Mouse (Mus musculus) gastrocnemius, adult 2 months (tissue): ENCODE measurements around the gene Prkcb. TPM values are rescaled to one million over a fixed set of nuclear protein-coding genes. Genes with fewer than 3 reads are reported as not detected.

Experiments used
- DNase-seq: peaks from one replicate; pipeline ENCODE4 v3.0.0; 2022
- H3K27ac ChIP-seq: fragments of 200-600 bp; 2 replicates; pipeline ENCODE4 v1.8.1; 2022; ENCODE audit warnings: mild to moderate bottlenecking
- H3K4me3 ChIP-seq: fragments of 200-600 bp; 2 replicates; pipeline ENCODE4 v1.8.1; 2022; ENCODE audit warnings: mild to moderate bottlenecking, moderate library complexity
- CTCF ChIP-seq: fragments of 200-600 bp; IDR thresholded peaks from 2 replicates; pipeline ENCODE4 v1.8.1; 2022; ENCODE audit warnings: antibody characterized with exemption, mild to moderate bottlenecking, moderate library complexity
- intact Hi-C: fragments of 180-260 bp; cut with DNase I; formaldehyde crosslinking; loops from one replicate; pipeline ENCODE4 v1.15.1; 2025
- total RNA-seq, 2 experiments: library from RNA; stranded (reverse); gene quantifications; 2 replicates each; pipeline ENCODE4 v1.2.3; 2021

The Prkcb gene
- total RNA-seq, 2 experiments from 2014 or later: 0.54 to 1.1 TPM

GRCm38 (mm10) chr7:122665311-122666049, 376.9 kb downstream of the Prkcb start:
- intact Hi-C loops: no loop called here
- DNase-seq: no peak
- no peak overlapping the region for H3K4me3 ChIP-seq
- H3K27ac ChIP-seq: no peak overlapping the region
- TF ChIP-seq CTCF: no peak

- no peak overlapping the region for H3K27ac ChIP-seq
- intact Hi-C loops: no loop called here
- no peak overlapping the region for H3K4me3 ChIP-seq
- peak; percentile 14 for DNase-seq
- peak; percentile 57 for TF ChIP-seq CTCF
Measured at GRCm38 (mm10) chr7:122667903-122668302, 379.4 kb downstream of the Prkcb start.

- Histone ChIP-seq H3K4me3 (no peak within 1 kb of the TSS), H3K27ac (no peak within 1 kb of the TSS)
- no peak for DNase-seq
- no peak for TF ChIP-seq CTCF
- intact Hi-C loops: loop anchor here (10.0 kb wide), 1 partner anchor 196 kb away; no protein-coding TSS in a partner anchor
Measured at GRCm38 (mm10) chr7:122670442-122670872, 381.9 kb downstream of the Prkcb start, which contains the start of gene Cacng3. Cacng3 (plus strand) TSS chr7:122670492.

- DNase-seq: peak; percentile 80
- H3K27ac ChIP-seq: no peak overlapping the region
- intact Hi-C loops: loop anchor here (10.0 kb wide), 1 partner anchor 196 kb away; no protein-coding TSS in a partner anchor
- TF ChIP-seq CTCF: no peak
- H3K4me3 ChIP-seq: no peak overlapping the region
Measured at GRCm38 (mm10) chr7:122670873-122671641, 382.5 kb downstream of the Prkcb start.

- intact Hi-C loops: loop anchor here (10.0 kb wide), 1 partner anchor 198 kb away; no protein-coding TSS in a partner anchor
- Histone ChIP-seq H3K27ac (no peak overlapping the region), H3K4me3 (no peak overlapping the region)
- no peak for TF ChIP-seq CTCF
- DNase-seq: no peak
Measured at GRCm38 (mm10) chr7:122672981-122673380, 384.4 kb downstream of the Prkcb start.

GRCm38 (mm10) chr7:122675207-122675606, 386.7 kb downstream of the Prkcb start:
- no peak for DNase-seq
- no peak for TF ChIP-seq CTCF
- no peak overlapping the region for H3K4me3 ChIP-seq
- intact Hi-C loops: loop anchor here (10.0 kb wide), 1 partner anchor 200 kb away; no protein-coding TSS in a partner anchor
- H3K27ac ChIP-seq: no peak overlapping the region

Other genes with a start within 250 kb of the Prkcb start
- 10 to 100 TPM; 23.2 to 25.5 TPM for gene Ubfd1, start 221.6 kb upstream of the Prkcb start, total RNA-seq
- 1 to 10 TPM; 6.6 to 8.2 TPM for gene Ears2, start 221.5 kb upstream of the Prkcb start, total RNA-seq
- gene Ndufab1, start 186.9 kb upstream of the Prkcb start, total RNA-seq: 100 to 1,000 TPM; 529 to 848 TPM
- gene Palb2, start 155.8 kb upstream of the Prkcb start, total RNA-seq: under 1 TPM; 0.61 to 0.66 TPM
- gene Dctn5, start 155.7 kb upstream of the Prkcb start, total RNA-seq: 10 to 100 TPM; 16.4 to 21.1 TPM
- gene Plk1, start 129.3 kb upstream of the Prkcb start, total RNA-seq: under 1 TPM; 0.18 to 0.28 TPM
- gene Ern2, start 102.5 kb upstream of the Prkcb start, total RNA-seq: not detected
- gene Chp2, start 69.3 kb upstream of the Prkcb start, total RNA-seq: 1 to 10 TPM; 3.1 to 4.2 TPM